Mouse (Mus musculus) spleen, postnatal 4 days (tissue): Measurements from ENCODE around the gene Flot1.
A peak's percentile ranks its signal among the peaks of the same experiment; 100 is the strongest.

Experiments
- DNase-seq, 2 experiments: peaks; one replicate each; pipeline ENCODE4 v3.0.0; 2022; ENCODE audit warnings: low spot score in 2 of 2

Flot1 gene

GRCm38 (mm10) chr17:35810900-35811648 lies 12.0 kb upstream of the Flot1 start:
- no peak for DNase-seq

GRCm38 (mm10) chr17:35812307-35812706 lies 10.7 kb upstream of the Flot1 start:
- no peak for DNase-seq

DNA sequence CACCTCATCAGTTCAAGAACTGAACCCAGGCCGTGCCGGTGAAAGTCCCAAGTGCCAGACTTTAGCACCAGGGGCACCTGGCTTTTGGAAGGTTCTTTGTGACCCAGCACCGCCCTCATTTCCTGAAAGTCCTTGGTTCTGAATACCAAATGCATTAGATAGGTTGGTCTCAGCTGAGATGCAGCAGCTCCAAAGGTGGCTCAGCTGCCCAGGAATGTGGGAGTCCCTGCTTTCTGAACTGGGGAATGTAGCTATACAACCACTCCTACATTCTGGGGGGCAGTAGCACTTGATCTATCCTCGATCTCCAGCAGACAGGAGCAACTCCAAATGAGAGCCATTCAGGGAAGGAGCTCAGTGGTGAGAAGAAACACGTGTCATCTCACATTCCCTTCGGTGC lies 10.3 kb upstream of the Flot1 start:
- no peak for DNase-seq

GRCm38 (mm10) chr17:35813245-35813647 lies 9.8 kb upstream of the Flot1 start:
- DNase-seq = peak in 1 of 2 experiments; percentile 43

GRCm38 (mm10) chr17:35813653-35814052 lies 9.4 kb upstream of the Flot1 start:
- no peak for DNase-seq

DNA sequence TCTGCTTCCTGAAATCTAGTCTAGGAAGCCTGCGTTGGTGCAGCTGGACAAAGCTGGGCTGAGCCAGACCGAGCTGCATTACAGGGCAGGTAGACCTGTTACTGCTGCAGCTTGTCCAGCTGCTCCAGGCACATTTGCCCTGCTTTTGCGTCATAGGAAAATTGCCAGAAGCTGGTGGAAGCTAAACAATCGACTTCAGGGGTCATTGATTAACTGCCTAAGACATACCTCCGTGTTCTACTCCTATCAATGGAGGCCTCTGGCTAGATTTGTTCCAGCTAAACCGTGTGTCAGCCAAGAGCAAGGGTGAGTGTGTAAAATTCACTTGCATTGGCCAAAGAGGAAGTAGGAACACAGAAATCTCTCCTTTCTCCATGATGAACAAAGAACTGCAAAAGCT lies 8.4 kb upstream of the Flot1 start:
- DNase-seq = no peak

GRCm38 (mm10) chr17:35815836-35816235 lies 7.2 kb upstream of the Flot1 start:
- no peak for DNase-seq

DNA sequence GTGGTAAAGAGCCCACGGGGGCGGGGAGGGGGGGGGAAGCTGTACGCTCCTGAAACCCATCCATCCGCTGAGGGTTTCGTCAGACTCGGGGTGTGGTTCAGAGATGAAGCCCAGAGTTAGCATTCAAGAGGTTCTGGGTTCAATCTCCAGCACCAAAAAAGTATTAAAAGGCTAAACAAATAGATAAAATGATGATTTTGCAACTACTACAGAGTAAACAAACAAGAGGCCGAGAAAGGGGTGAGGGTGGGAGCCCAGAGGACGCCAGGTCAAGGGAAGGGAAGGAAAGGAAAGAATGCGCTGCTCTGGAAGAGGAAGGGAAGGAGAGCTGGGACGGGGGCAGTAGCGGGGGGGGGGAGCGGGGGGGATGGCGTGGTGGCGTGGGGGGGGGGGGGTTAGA lies 6.3 kb upstream of the Flot1 start:
- DNase-seq = no peak

- no peak for DNase-seq
These were observed 5.8 kb upstream of the Flot1 start for GRCm38 (mm10) chr17:35817226-35817625.

GRCm38 (mm10) chr17:35820111-35820510 lies 2.9 kb upstream of the Flot1 start:
- DNase-seq = no peak

- DNase-seq = peak; percentile 76 to 85
These were observed 1.3 kb upstream of the Flot1 start, which contains the start of gene Ier3 for GRCm38 (mm10) chr17:35821439-35822430. TSS of gene Ier3 (plus strand) at chr17:35821684.

DNA sequence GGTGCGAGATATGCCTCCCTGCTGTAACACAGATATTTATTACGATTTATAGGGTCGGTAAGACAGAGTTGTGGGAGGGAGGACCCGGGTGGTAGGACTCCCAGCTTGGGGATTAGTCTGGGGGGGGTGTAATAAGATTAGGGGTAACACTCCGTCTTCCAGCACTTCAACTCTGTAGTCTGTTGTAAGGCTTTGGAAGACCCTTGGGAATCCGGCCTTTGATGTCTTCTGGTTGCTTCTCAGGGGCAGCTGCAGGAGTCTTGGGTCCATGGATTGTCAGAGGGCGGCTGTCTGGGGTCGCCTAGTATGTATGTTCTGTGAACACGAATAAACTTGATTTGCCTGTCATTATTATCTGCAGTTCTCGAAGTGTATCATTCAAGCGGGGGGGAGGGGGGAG lies 466 bp upstream of the Flot1 start:
- no peak for DNase-seq

DNA sequence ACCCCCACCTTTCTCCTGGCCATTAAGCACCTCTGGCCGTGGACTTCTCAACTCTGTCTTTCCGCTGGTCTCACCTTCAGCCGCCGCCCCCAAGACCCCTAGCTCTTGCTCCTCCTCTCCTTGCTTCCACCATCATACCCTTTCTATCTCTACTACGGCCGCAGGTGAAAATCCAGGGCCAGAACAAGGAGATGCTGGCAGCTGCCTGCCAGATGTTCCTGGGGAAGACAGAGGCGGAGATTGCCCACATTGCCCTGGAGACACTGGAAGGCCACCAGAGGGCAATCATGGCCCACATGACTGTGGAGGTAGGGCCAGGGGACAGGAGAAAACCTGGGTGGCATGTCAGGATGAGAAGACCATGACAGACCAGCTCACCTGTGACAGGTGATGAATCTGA lies 1.4 kb downstream of the Flot1 start:
- DNase-seq = peak; percentile 57 to 71

- DNase-seq = no peak
These were observed 2.2 kb downstream of the Flot1 start for GRCm38 (mm10) chr17:35825109-35825850.

- peak; percentile 91 to 97 for DNase-seq
These were observed 6.7 kb downstream of the Flot1 start for GRCm38 (mm10) chr17:35829737-35830136.

DNA sequence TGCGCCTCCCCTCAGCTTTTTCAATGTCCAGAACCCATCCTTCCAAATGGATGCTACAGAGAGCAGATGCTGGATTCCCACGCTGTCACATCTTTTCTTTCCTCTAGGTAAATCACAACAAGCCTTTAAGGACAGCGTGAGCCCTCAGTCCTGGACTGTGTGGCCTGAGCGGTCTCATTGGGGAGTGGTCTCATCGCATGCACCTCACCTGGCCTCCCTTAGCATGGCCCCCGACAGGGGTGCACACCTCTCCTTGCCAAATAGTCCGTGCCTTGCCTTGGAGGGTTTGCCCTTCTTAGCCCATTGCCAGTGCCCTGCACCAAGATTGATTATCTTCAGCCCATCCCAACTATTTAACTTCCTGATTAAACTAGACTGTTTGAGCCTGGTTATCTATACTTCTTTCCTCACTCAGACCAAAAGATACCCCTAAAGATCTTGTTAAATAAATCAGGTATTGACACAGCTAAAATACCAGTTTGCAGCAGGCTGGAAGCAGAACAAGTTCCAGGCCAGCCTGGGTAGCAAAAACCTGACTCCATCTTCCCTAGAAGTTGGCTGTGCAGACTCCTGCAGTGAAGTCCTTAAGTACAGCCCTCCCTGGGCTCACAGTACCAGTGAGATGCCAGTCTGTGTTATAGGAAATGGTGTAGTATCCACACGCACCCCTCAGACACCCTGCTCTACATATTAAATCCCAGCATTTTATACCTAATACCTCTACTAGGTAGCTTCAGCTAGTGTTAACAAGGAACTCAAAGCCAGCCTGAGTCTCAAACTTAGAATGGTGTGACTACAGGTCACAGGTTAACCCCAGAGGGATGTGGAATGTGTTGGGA lies 9.6 kb downstream of the Flot1 start:
- DNase-seq = no peak

GRCm38 (mm10) chr17:35833239-35833751 lies 10.3 kb downstream of the Flot1 start:
- DNase-seq = peak in 1 of 2 experiments; percentile 68

DNA sequence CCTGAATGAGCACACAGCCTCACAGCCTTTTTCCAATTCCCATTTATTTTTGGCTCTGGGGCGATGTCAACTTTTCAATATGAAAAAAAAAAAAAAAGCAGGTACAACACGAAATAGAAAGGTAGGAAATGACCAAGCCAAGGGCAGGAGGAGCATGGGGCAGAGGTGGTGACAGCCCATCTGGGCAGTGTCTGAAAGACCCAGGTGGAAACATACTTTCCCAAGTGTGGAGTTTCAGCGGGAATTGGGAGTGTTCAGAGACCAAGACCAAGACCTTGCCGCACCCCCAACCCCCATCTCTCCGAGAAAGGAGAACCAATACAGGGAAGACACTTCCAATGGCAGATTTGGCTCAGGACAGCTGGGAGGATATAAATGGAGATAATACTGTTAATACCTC lies 10.9 kb downstream of the Flot1 start:
- no peak for DNase-seq

GRCm38 (mm10) chr17:35834696-35835422 lies 11.8 kb downstream of the Flot1 start:
- DNase-seq = peak in 1 of 2 experiments; percentile 65
